Mouse (Mus musculus) midbrain, embryonic 12.5 days (tissue): Measurements from ENCODE around the gene Phactr2. TPM values are rescaled to one million over a fixed set of nuclear protein-coding genes. Genes with fewer than 3 reads are reported as not detected.

Experiments used
- ATAC-seq: fragments of 200-750 bp; cut with Nextera tagmentation; 2 replicates; pipeline ENCODE4 v1.8.0; 2017; ENCODE audit warnings: low read depth, moderate TSS enrichment, moderate library complexity; ENCODE audit not compliant: low FRiP score
- H3K27ac ChIP-seq: fragments of 300-500 bp; sonication (generic); replicated peaks from 2 replicates; pipeline ENCODE4 v1.5.1; 2016; ENCODE audit warnings: mild to moderate bottlenecking
- H3K27me3 ChIP-seq: fragments of 300-500 bp; sonication (generic); 2 replicates; pipeline ENCODE4 v1.6.1; 2016; ENCODE audit warnings: mild to moderate bottlenecking
- H3K36me3 ChIP-seq: fragments of 300-500 bp; sonication (generic); 2 replicates; pipeline ENCODE4 v1.6.1; 2016
- H3K4me1 ChIP-seq: fragments of 300-500 bp; sonication (generic); 2 replicates; pipeline ENCODE4 v1.6.1; 2016
- H3K4me2 ChIP-seq: fragments of 300-500 bp; sonication (generic); replicated peaks from 2 replicates; pipeline ENCODE4 v1.6.1; 2016; ENCODE audit warnings: mild to moderate bottlenecking, moderate library complexity
- H3K4me3 ChIP-seq: fragments of 300-500 bp; sonication (generic); 2 replicates; pipeline ENCODE4 v1.5.1; 2016; ENCODE audit warnings: mild to moderate bottlenecking
- H3K9ac ChIP-seq: fragments of 300-500 bp; sonication (generic); replicated peaks from 2 replicates; pipeline ENCODE4 v1.6.1; 2016; ENCODE audit warnings: mild to moderate bottlenecking, moderate library complexity
- H3K9me3 ChIP-seq: fragments of 300-500 bp; sonication (generic); 2 replicates; pipeline ENCODE4 v1.6.1; 2016; ENCODE audit warnings: mild to moderate bottlenecking
- WGBS: fragments of 180-500 bp; shearing (Covaris S2); methylation state at CpG from one replicate; pipeline ENCODE4 v1.1.7; 2016; 5-methylcytosine and 5-hydroxymethylcytosine counted together
- polyA plus RNA-seq: library from polyadenylated mRNA; unstranded; fragments of >200 nt; fragmentation: Nextera tagmentation; extraction: Ambion mirVana; gene quantifications from 2 replicates; pipeline ENCODE4 v1.2.1, GENCODE M21; 2016

Gene Phactr2
- polyA plus RNA-seq, 1 experiment from 2014 or later, result 11.7 TPM

GRCm38 (mm10) chr10:13444257-13444656, 30.0 kb downstream of the Phactr2 start:
- no peak overlapping the region for H3K27ac ChIP-seq
- H3K9ac ChIP-seq, result no peak overlapping the region
- 86% methylated on average over 5 of the region's 5 CpGs for WGBS
- H3K27me3 ChIP-seq, result no peaks in the 10 kb centered on the region
- H3K9me3 ChIP-seq, result no peaks in the 10 kb centered on the region
- no peak overlapping the region for H3K4me2 ChIP-seq
- ATAC-seq, result no peak
- H3K4me1 ChIP-seq, result no peaks in the 10 kb centered on the region; the same call in 1 of the 2 replicates
- no peaks in the 10 kb centered on the region for H3K36me3 ChIP-seq
- no peak overlapping the region for H3K4me3 ChIP-seq

GRCm38 (mm10) chr10:13443647-13444046, 30.6 kb downstream of the Phactr2 start:
- Histone ChIP-seq H3K27me3 (no peaks in the 10 kb centered on the region), H3K27ac (no peak overlapping the region), H3K9me3 (no peaks in the 10 kb centered on the region), H3K4me3 (no peak overlapping the region), H3K4me2 (no peak overlapping the region), H3K4me1 (no peaks in the 10 kb centered on the region; the same call in 1 of the 2 replicates), H3K36me3 (no peaks in the 10 kb centered on the region), H3K9ac (no peak overlapping the region)
- ATAC-seq, result no peak
- 90% methylated on average over 6 of the region's 6 CpGs for WGBS

GRCm38 (mm10) chr10:13440292-13440691, 33.9 kb downstream of the Phactr2 start:
- no peaks in the 10 kb centered on the region for H3K36me3 ChIP-seq
- 0 out of 2 replicates have a peak, but pooled peaks cover 2% of the 10 kb centered on the region for H3K4me1 ChIP-seq
- no peak for ATAC-seq
- H3K4me3 ChIP-seq, result no peak overlapping the region
- H3K4me2 ChIP-seq, result no peak overlapping the region
- H3K27ac ChIP-seq, result no peak overlapping the region
- H3K9ac ChIP-seq, result no peak overlapping the region
- no peaks in the 10 kb centered on the region for H3K27me3 ChIP-seq
- no peaks in the 10 kb centered on the region for H3K9me3 ChIP-seq
- WGBS, result 83% methylated on average over 4 of the region's 4 CpGs

GRCm38 (mm10) chr10:13438118-13438821, 35.9 kb downstream of the Phactr2 start:
- Histone ChIP-seq H3K4me2 (no peak overlapping the region), H3K27me3 (0 out of 2 replicates have a peak, but pooled peaks cover 3% of the 10 kb centered on the region), H3K27ac (no peak overlapping the region), H3K4me3 (no peak overlapping the region), H3K4me1 (0 out of 2 replicates have a peak, but pooled peaks cover 2% of the 10 kb centered on the region), H3K9ac (no peak overlapping the region), H3K9me3 (no peaks in the 10 kb centered on the region), H3K36me3 (no peaks in the 10 kb centered on the region)
- no peak for ATAC-seq
- WGBS, result 60% methylated on average over 10 of the region's 10 CpGs

- 88% methylated on average over 9 of the region's 9 CpGs for WGBS
- Histone ChIP-seq H3K4me1 (peaks cover 11% of the 10 kb centered on the region), H3K9me3 (no peaks in the 10 kb centered on the region), H3K36me3 (no peaks in the 10 kb centered on the region), H3K4me3 (no peak overlapping the region), H3K27ac (no peak overlapping the region), H3K27me3 (0 out of 2 replicates have a peak, but pooled peaks cover 3% of the 10 kb centered on the region), H3K9ac (no peak overlapping the region), H3K4me2 (no peak overlapping the region)
- no peak for ATAC-seq
Observed at GRCm38 (mm10) chr10:13437011-13437410, 37.2 kb downstream of the Phactr2 start.

GRCm38 (mm10) chr10:13433016-13433415, 41.2 kb downstream of the Phactr2 start:
- 0 out of 2 replicates have a peak, but pooled peaks cover 3% of the 10 kb centered on the region for H3K27me3 ChIP-seq
- H3K4me2 ChIP-seq, result no peak overlapping the region
- H3K27ac ChIP-seq, result no peak overlapping the region
- WGBS, result 54% methylated on average over 7 of the region's 7 CpGs
- H3K9me3 ChIP-seq, result no peaks in the 10 kb centered on the region
- no peak for ATAC-seq
- no peak overlapping the region for H3K4me3 ChIP-seq
- no peaks in the 10 kb centered on the region for H3K36me3 ChIP-seq
- H3K4me1 ChIP-seq, result peaks cover 25% of the 10 kb centered on the region
- H3K9ac ChIP-seq, result no peak overlapping the region

- no peaks in the 10 kb centered on the region for H3K9me3 ChIP-seq
- no peaks in the 10 kb centered on the region for H3K36me3 ChIP-seq
- no peak overlapping the region for H3K4me2 ChIP-seq
- H3K4me3 ChIP-seq, result no peak overlapping the region
- ATAC-seq, result no peak
- no peak overlapping the region for H3K9ac ChIP-seq
- H3K27me3 ChIP-seq, result 0 out of 2 replicates have a peak, but pooled peaks cover 3% of the 10 kb centered on the region
- peak overlapping the region; percentile 47; the same call in 1 of the 2 replicates for H3K27ac ChIP-seq
- 19% methylated on average over 8 of the region's 8 CpGs for WGBS
- H3K4me1 ChIP-seq, result peaks cover 25% of the 10 kb centered on the region
Observed at GRCm38 (mm10) chr10:13431641-13432540, 42.3 kb downstream of the Phactr2 start.

- Histone ChIP-seq H3K4me1 (peaks cover 25% of the 10 kb centered on the region), H3K4me2 (no peak overlapping the region), H3K36me3 (no peaks in the 10 kb centered on the region), H3K27me3 (0 out of 2 replicates have a peak, but pooled peaks cover 3% of the 10 kb centered on the region), H3K4me3 (no peak overlapping the region), H3K9ac (no peak overlapping the region), H3K27ac (no peak overlapping the region), H3K9me3 (no peaks in the 10 kb centered on the region)
- 12% methylated on average over 5 of the region's 5 CpGs for WGBS
- ATAC-seq, result peak; percentile 47
Observed at GRCm38 (mm10) chr10:13429766-13430165, 44.4 kb downstream of the Phactr2 start.

GRCm38 (mm10) chr10:13429240-13429639, 45.0 kb downstream of the Phactr2 start:
- Histone ChIP-seq H3K27me3 (0 out of 2 replicates have a peak, but pooled peaks cover 3% of the 10 kb centered on the region), H3K9me3 (no peaks in the 10 kb centered on the region), H3K36me3 (no peaks in the 10 kb centered on the region), H3K4me2 (peak overlapping the region; percentile 32), H3K9ac (no peak overlapping the region), H3K4me3 (no peak overlapping the region), H3K4me1 (peaks cover 25% of the 10 kb centered on the region), H3K27ac (no peak overlapping the region)
- WGBS, result 17% methylated on average over 13 of the region's 13 CpGs
- ATAC-seq, result peak; percentile 64

- no peaks in the 10 kb centered on the region for H3K36me3 ChIP-seq
- H3K27ac ChIP-seq, result no peak overlapping the region
- peaks cover 25% of the 10 kb centered on the region for H3K4me1 ChIP-seq
- no peak overlapping the region for H3K4me2 ChIP-seq
- H3K9me3 ChIP-seq, result no peaks in the 10 kb centered on the region
- no peak overlapping the region for H3K4me3 ChIP-seq
- ATAC-seq, result 0 out of 2 replicates have a peak, but pooled peaks have one; percentile 16
- no peak overlapping the region for H3K9ac ChIP-seq
- 0 out of 2 replicates have a peak, but pooled peaks cover 2% of the 10 kb centered on the region for H3K27me3 ChIP-seq
- 89% methylated on average over 7 of the region's 7 CpGs for WGBS
Observed at GRCm38 (mm10) chr10:13428536-13428935, 45.7 kb downstream of the Phactr2 start.

- peaks cover 20% of the 10 kb centered on the region for H3K4me1 ChIP-seq
- WGBS, result 88% methylated on average over 10 of the region's 10 CpGs
- H3K36me3 ChIP-seq, result no peaks in the 10 kb centered on the region
- no peak overlapping the region for H3K27ac ChIP-seq
- no peaks in the 10 kb centered on the region for H3K9me3 ChIP-seq
- no peak for ATAC-seq
- H3K4me3 ChIP-seq, result no peak overlapping the region
- H3K27me3 ChIP-seq, result no peaks in the 10 kb centered on the region
- no peak overlapping the region for H3K9ac ChIP-seq
- no peak overlapping the region for H3K4me2 ChIP-seq
Observed at GRCm38 (mm10) chr10:13427599-13427998, 46.6 kb downstream of the Phactr2 start.

- Histone ChIP-seq H3K4me2 (no peak overlapping the region), H3K4me3 (no peak overlapping the region), H3K36me3 (no peaks in the 10 kb centered on the region), H3K9me3 (no peaks in the 10 kb centered on the region), H3K4me1 (peaks cover 6% of the 10 kb centered on the region; the same call in 1 of the 2 replicates), H3K27me3 (no peaks in the 10 kb centered on the region), H3K27ac (no peak overlapping the region), H3K9ac (no peak overlapping the region)
- 95% methylated on average over 9 of the region's 9 CpGs for WGBS
- no peak for ATAC-seq
Observed at GRCm38 (mm10) chr10:13425198-13425597, 49.0 kb downstream of the Phactr2 start.
